Mouse (Mus musculus) E14TG2a.4 (cell line): ENCODE measurements around the gene Hnrnpl.

Source experiments
- H3K27me3 ChIP-seq: 2 replicates; pipeline ENCODE4 v1.6.1; 2014; ENCODE audit warnings: low read length, control low read depth; ENCODE audit not compliant: insufficient read depth
- H3K36me3 ChIP-seq: 2 replicates; pipeline ENCODE4 v1.6.1; 2014; ENCODE audit warnings: low read length, control low read depth; ENCODE audit not compliant: insufficient read depth
- H3K4me1 ChIP-seq: replicated peaks from 2 replicates; pipeline ENCODE4 v1.6.1; 2014; ENCODE audit warnings: low read depth, low read length, control low read depth
- H3K4me3 ChIP-seq: replicated peaks from 2 replicates; pipeline ENCODE4 v1.5.1; 2014; ENCODE audit warnings: mild to moderate bottlenecking, low read length
- H3K9me3 ChIP-seq: 2 replicates; pipeline ENCODE4 v1.6.1; 2014; ENCODE audit warnings: low read length, control low read depth
- CTCF ChIP-seq: conservative IDR thresholded peaks from 2 replicates; pipeline ENCODE4 v1.5.1; 2014; ENCODE audit warnings: low read length
- NANOG ChIP-seq: IDR thresholded peaks from 2 replicates; pipeline ENCODE4 v1.6.1; 2014; ENCODE audit warnings: borderline replicate concordance, low read length, mixed read lengths
- POU5F1 ChIP-seq: IDR thresholded peaks from 2 replicates; pipeline ENCODE4 v1.6.1; 2014; ENCODE audit warnings: low read length, borderline replicate concordance

Gene Hnrnpl

GRCm38 (mm10) chr7:28806869-28807268 lies 1.5 kb upstream of the Hnrnpl start:
- H3K4me1 ChIP-seq, result peaks cover 49% of the 10 kb centered on the region
- TF ChIP-seq POU5F1 (no peak), NANOG (no peak), CTCF (0 out of 2 replicates have a peak, but pooled peaks have one; percentile 7)
- no peak overlapping the region for H3K4me3 ChIP-seq
- H3K27me3 ChIP-seq, result no peaks in the 10 kb centered on the region
- peaks cover 4% of the 10 kb centered on the region for H3K36me3 ChIP-seq
- H3K9me3 ChIP-seq, result no peaks in the 10 kb centered on the region

- peaks cover 50% of the 10 kb centered on the region for H3K4me1 ChIP-seq
- no peaks in the 10 kb centered on the region for H3K27me3 ChIP-seq
- peaks cover 12% of the 10 kb centered on the region for H3K36me3 ChIP-seq
- no peaks in the 10 kb centered on the region for H3K9me3 ChIP-seq
- TF ChIP-seq POU5F1 (no peak), CTCF (no peak), NANOG (no peak)
- H3K4me3 ChIP-seq, result peak overlapping the region; percentile 89
These were observed 610 bp upstream of the Hnrnpl start for GRCm38 (mm10) chr7:28807641-28808220.

GRCm38 (mm10) chr7:28808957-28809393 lies 634 bp downstream of the Hnrnpl start:
- TF ChIP-seq POU5F1 (no peak), CTCF (no peak), NANOG (no peak)
- Histone ChIP-seq H3K9me3 (no peaks in the 10 kb centered on the region), H3K36me3 (peaks cover 25% of the 10 kb centered on the region)

GRCm38 (mm10) chr7:28809401-28810089 lies 1.2 kb downstream of the Hnrnpl start:
- Histone ChIP-seq H3K36me3 (peaks cover 31% of the 10 kb centered on the region), H3K4me1 (peaks cover 52% of the 10 kb centered on the region), H3K4me3 (peak overlapping the region; percentile 89), H3K27me3 (no peaks in the 10 kb centered on the region), H3K9me3 (no peaks in the 10 kb centered on the region)
- no peak for TF ChIP-seq NANOG

More at GRCm38 (mm10) chr7:28808957-28809393, 634 bp downstream of the Hnrnpl start:
- Histone ChIP-seq H3K4me3 (peak overlapping the region; percentile 89), H3K4me1 (peaks cover 51% of the 10 kb centered on the region), H3K27me3 (no peaks in the 10 kb centered on the region)

- peaks cover 39% of the 10 kb centered on the region for H3K36me3 ChIP-seq
- H3K9me3 ChIP-seq, result no peaks in the 10 kb centered on the region
- no peak for TF ChIP-seq NANOG
- peak overlapping the region; percentile 89 for H3K4me3 ChIP-seq
- H3K4me1 ChIP-seq, result peaks cover 54% of the 10 kb centered on the region
- no peaks in the 10 kb centered on the region for H3K27me3 ChIP-seq
These were observed 2.0 kb downstream of the Hnrnpl start for GRCm38 (mm10) chr7:28810107-28811066.

- peak overlapping the region; percentile 89 for H3K4me3 ChIP-seq
- H3K9me3 ChIP-seq, result no peaks in the 10 kb centered on the region
- H3K27me3 ChIP-seq, result no peaks in the 10 kb centered on the region
- H3K4me1 ChIP-seq, result peaks cover 55% of the 10 kb centered on the region
- peaks cover 47% of the 10 kb centered on the region for H3K36me3 ChIP-seq
- TF ChIP-seq POU5F1 (no peak), NANOG (no peak), CTCF (no peak)
These were observed 2.9 kb downstream of the Hnrnpl start for GRCm38 (mm10) chr7:28811228-28811627.

- peak overlapping the region; percentile 89 for H3K4me3 ChIP-seq
- TF ChIP-seq CTCF (no peak), POU5F1 (no peak), NANOG (no peak)
- H3K4me1 ChIP-seq, result peaks cover 58% of the 10 kb centered on the region
- peaks cover 53% of the 10 kb centered on the region for H3K36me3 ChIP-seq
- H3K27me3 ChIP-seq, result no peaks in the 10 kb centered on the region
- no peaks in the 10 kb centered on the region for H3K9me3 ChIP-seq
These were observed 3.4 kb downstream of the Hnrnpl start for GRCm38 (mm10) chr7:28811640-28812275.

- Histone ChIP-seq H3K9me3 (no peaks in the 10 kb centered on the region), H3K27me3 (no peaks in the 10 kb centered on the region)
- TF ChIP-seq CTCF (no peak), POU5F1 (no peak), NANOG (no peak)
These were observed 4.1 kb downstream of the Hnrnpl start for GRCm38 (mm10) chr7:28812436-28812835.

More at GRCm38 (mm10) chr7:28812436-28812835, 4.1 kb downstream of the Hnrnpl start:
- Histone ChIP-seq H3K36me3 (peaks cover 59% of the 10 kb centered on the region), H3K4me3 (peak overlapping the region; percentile 89), H3K4me1 (peaks cover 64% of the 10 kb centered on the region)
